Mouse (Mus musculus): ENCODE data around the gene Golt1a. TPM values are rescaled to one million over a fixed set of nuclear protein-coding genes. Genes with fewer than 3 reads are reported as not detected.
A peak's percentile ranks its signal among the peaks of the same experiment; 100 is the strongest.

Gene Golt1a
- polyA plus RNA-seq, 1 experiment from 2014 or later = not detected

GRCm38 (mm10) chr1:133353371-133353809 is 43.8 kb downstream of the Golt1a start:
- no peak overlapping the region for H3K4me2 ChIP-seq (replicated peaks)
- ATAC-seq (ENCODE audit: low FRiP score) = peak; percentile 36; the same call in 1 of the 2 replicates
- no peak overlapping the region for H3K4me3 ChIP-seq
- H3K4me1 ChIP-seq = peaks cover 14% of the 10 kb centered on the region; the same call in 1 of the 2 replicates
- peaks cover 18% of the 10 kb centered on the region for H3K27me3 ChIP-seq
- H3K36me3 ChIP-seq = no peaks in the 10 kb centered on the region
- H3K9ac ChIP-seq = no peak overlapping the region
- H3K9me3 ChIP-seq (replicated peaks) = no peaks in the 10 kb centered on the region
- 50% methylated on average over 12 of the region's 12 CpGs for WGBS
- H3K27ac ChIP-seq = no peak overlapping the region

GRCm38 (mm10) chr1:133355469-133355868 is 45.9 kb downstream of the Golt1a start:
- ATAC-seq (ENCODE audit: low FRiP score) = no peak
- H3K27ac ChIP-seq = no peak overlapping the region
- H3K9me3 ChIP-seq (replicated peaks) = no peaks in the 10 kb centered on the region
- 51% methylated on average over 5 of the region's 5 CpGs for WGBS
- H3K4me1 ChIP-seq = peaks cover 12% of the 10 kb centered on the region; the same call in 1 of the 2 replicates
- no peak overlapping the region for H3K4me2 ChIP-seq (replicated peaks)
- H3K4me3 ChIP-seq = no peak overlapping the region
- H3K27me3 ChIP-seq = peaks cover 26% of the 10 kb centered on the region
- no peaks in the 10 kb centered on the region for H3K36me3 ChIP-seq
- H3K9ac ChIP-seq = 0 out of 2 replicates have a peak overlapping the region, but pooled peaks have one; percentile 9

- Histone ChIP-seq H3K4me3 (no peak overlapping the region), H3K9ac (no peak overlapping the region), H3K4me2 (replicated peaks) (no peak overlapping the region), H3K9me3 (replicated peaks) (no peaks in the 10 kb centered on the region), H3K27ac (no peak overlapping the region), H3K27me3 (peaks cover 26% of the 10 kb centered on the region), H3K36me3 (no peaks in the 10 kb centered on the region), H3K4me1 (peaks cover 10% of the 10 kb centered on the region; the same call in 1 of the 2 replicates)
- ATAC-seq (ENCODE audit: low FRiP score) = no peak
- WGBS = 60% methylated on average over 15 of the region's 15 CpGs
Measured at GRCm38 (mm10) chr1:133355912-133356311, 46.3 kb downstream of the Golt1a start.

GRCm38 (mm10) chr1:133356330-133356729 is 46.7 kb downstream of the Golt1a start:
- Histone ChIP-seq H3K4me1 (peaks cover 9% of the 10 kb centered on the region; the same call in 1 of the 2 replicates), H3K27me3 (peaks cover 26% of the 10 kb centered on the region), H3K4me3 (no peak overlapping the region), H3K4me2 (replicated peaks) (no peak overlapping the region), H3K27ac (no peak overlapping the region), H3K9ac (no peak overlapping the region), H3K36me3 (no peaks in the 10 kb centered on the region), H3K9me3 (replicated peaks) (no peaks in the 10 kb centered on the region)
- no peak for ATAC-seq (ENCODE audit: low FRiP score)
- 68% methylated on average over 8 of the region's 8 CpGs for WGBS

GRCm38 (mm10) chr1:133361006-133361405 is 51.4 kb downstream of the Golt1a start:
- no peak overlapping the region for H3K27ac ChIP-seq
- H3K4me1 ChIP-seq = peaks cover 13% of the 10 kb centered on the region; the same call in 1 of the 2 replicates
- ATAC-seq (ENCODE audit: low FRiP score) = no peak
- H3K9ac ChIP-seq = no peak overlapping the region
- no peak overlapping the region for H3K4me2 ChIP-seq (replicated peaks)
- WGBS = 94% methylated on average over 6 of the region's 6 CpGs
- H3K36me3 ChIP-seq = no peaks in the 10 kb centered on the region
- no peaks in the 10 kb centered on the region for H3K9me3 ChIP-seq (replicated peaks)
- H3K4me3 ChIP-seq = no peak overlapping the region
- H3K27me3 ChIP-seq = peaks cover 42% of the 10 kb centered on the region

- peaks cover 51% of the 10 kb centered on the region for H3K27me3 ChIP-seq
Measured at GRCm38 (mm10) chr1:133362103-133362502, 52.5 kb downstream of the Golt1a start.

GRCm38 (mm10) chr1:133363276-133364021 is 53.8 kb downstream of the Golt1a start, which contains the start of gene Etnk2:
Gene Etnk2 (plus strand): TSS chr1:133363572.
- Histone ChIP-seq H3K4me3 (peak within 1 kb of the TSS; percentile 63), H3K4me1 (peaks cover 27% of the 10 kb centered on the region), H3K9ac (peak within 1 kb of the TSS; percentile 77), H3K27ac (peak within 1 kb of the TSS; percentile 8; the same call in 1 of the 2 replicates), H3K36me3 (no peaks in the 10 kb centered on the region), H3K4me2 (replicated peaks) (peak within 1 kb of the TSS; percentile 89), H3K9me3 (replicated peaks) (no peaks in the 10 kb centered on the region), H3K27me3 (peaks cover 44% of the 10 kb centered on the region)
- ATAC-seq (ENCODE audit: low FRiP score) = peak; percentile 75
- under 1% methylated on average over 49 of the region's 52 CpGs for WGBS

More at GRCm38 (mm10) chr1:133362103-133362502, 52.5 kb downstream of the Golt1a start:
- Histone ChIP-seq H3K9ac (no peak overlapping the region), H3K4me1 (peaks cover 14% of the 10 kb centered on the region), H3K4me2 (replicated peaks) (no peak overlapping the region), H3K36me3 (no peaks in the 10 kb centered on the region), H3K9me3 (replicated peaks) (no peaks in the 10 kb centered on the region), H3K27ac (no peak overlapping the region), H3K4me3 (no peak overlapping the region)
- 85% methylated on average over 5 of the region's 5 CpGs for WGBS
- ATAC-seq (ENCODE audit: low FRiP score) = no peak

- peaks cover 39% of the 10 kb centered on the region for H3K27me3 ChIP-seq
- peak overlapping the region; percentile 8; the same call in 1 of the 2 replicates for H3K27ac ChIP-seq
- no peaks in the 10 kb centered on the region for H3K9me3 ChIP-seq (replicated peaks)
- WGBS = 3% methylated on average over 27 of the region's 27 CpGs
- H3K4me3 ChIP-seq = peak overlapping the region; percentile 63
- H3K36me3 ChIP-seq = no peaks in the 10 kb centered on the region
- ATAC-seq (ENCODE audit: low FRiP score) = peak; percentile 26; the same call in 1 of the 2 replicates
- peak overlapping the region; percentile 89 for H3K4me2 ChIP-seq (replicated peaks)
- H3K4me1 ChIP-seq = peaks cover 31% of the 10 kb centered on the region
- peak overlapping the region; percentile 77 for H3K9ac ChIP-seq
Measured at GRCm38 (mm10) chr1:133364022-133364630, 54.5 kb downstream of the Golt1a start.

- no peak for ATAC-seq (ENCODE audit: low FRiP score)
- Histone ChIP-seq H3K4me2 (replicated peaks) (no peak overlapping the region), H3K9me3 (replicated peaks) (no peaks in the 10 kb centered on the region), H3K27ac (no peak overlapping the region), H3K27me3 (peaks cover 37% of the 10 kb centered on the region), H3K4me1 (peaks cover 31% of the 10 kb centered on the region), H3K4me3 (no peak overlapping the region), H3K36me3 (no peaks in the 10 kb centered on the region), H3K9ac (no peak overlapping the region)
- WGBS = 41% methylated on average over 2 of the region's 2 CpGs
Measured at GRCm38 (mm10) chr1:133364890-133365289, 55.3 kb downstream of the Golt1a start.

- no peak overlapping the region for H3K27ac ChIP-seq
- peaks cover 31% of the 10 kb centered on the region for H3K4me1 ChIP-seq
- H3K4me3 ChIP-seq = no peak overlapping the region
- ATAC-seq (ENCODE audit: low FRiP score) = no peak
- peaks cover 32% of the 10 kb centered on the region for H3K27me3 ChIP-seq
- WGBS = 44% methylated on average over 10 of the region's 10 CpGs
- no peaks in the 10 kb centered on the region for H3K9me3 ChIP-seq (replicated peaks)
- no peaks in the 10 kb centered on the region for H3K36me3 ChIP-seq
- no peak overlapping the region for H3K4me2 ChIP-seq (replicated peaks)
- H3K9ac ChIP-seq = no peak overlapping the region
Measured at GRCm38 (mm10) chr1:133366951-133367605, 57.5 kb downstream of the Golt1a start.

GRCm38 (mm10) chr1:133367606-133368488 is 58.2 kb downstream of the Golt1a start:
- Histone ChIP-seq H3K9ac (no peak overlapping the region), H3K27me3 (peaks cover 32% of the 10 kb centered on the region), H3K36me3 (no peaks in the 10 kb centered on the region), H3K4me3 (no peak overlapping the region), H3K4me1 (peaks cover 31% of the 10 kb centered on the region), H3K4me2 (replicated peaks) (no peak overlapping the region), H3K9me3 (replicated peaks) (no peaks in the 10 kb centered on the region), H3K27ac (no peak overlapping the region)
- 8% methylated on average over 11 of the region's 11 CpGs for WGBS
- no peak for ATAC-seq (ENCODE audit: low FRiP score)

Data from hindbrain, embryonic 12.5 days (tissue).